Mouse (Mus musculus) MEL (cell line): ENCODE data around the gene Pbx2. TPM values are rescaled to one million over a fixed set of nuclear protein-coding genes. Genes with fewer than 3 reads are reported as not detected.

Source experiments
- DNase-seq: peaks from one replicate; pipeline ENCODE4 v3.0.0; 2011; ENCODE audit warnings: low read depth, low spot score
- H3K27ac ChIP-seq: 2 replicates; pipeline ENCODE4 v1.5.1; 2012; ENCODE audit warnings: low read depth, mild to moderate bottlenecking, control low read depth, low read length, moderate library complexity; ENCODE audit not compliant: control insufficient read depth
- H3K27me3 ChIP-seq, 2 experiments: fragments of 150-350 bp in 1 of 2; sonication (generic) in 1 of 2; 2 replicates each; pipeline ENCODE4 v1.6.1; 2012; ENCODE audit warnings: low read length in 2 of 2, mild to moderate bottlenecking in 2 of 2, improper control_type of control experiment in 1 of 2, moderate library complexity in 1 of 2; ENCODE audit not compliant: insufficient read depth in 2 of 2, control insufficient read depth in 1 of 2
- H3K36me3 ChIP-seq, 2 experiments: 2 replicates each; pipeline ENCODE4 v1.6.1; 2012 to 2014; ENCODE audit warnings: low read length in 2 of 2, improper control_type of control experiment in 1 of 2, inconsistent platforms in 1 of 2, mild to moderate bottlenecking in 1 of 2; ENCODE audit not compliant: insufficient read depth in 2 of 2, control insufficient read depth in 1 of 2
- H3K4me1 ChIP-seq, 2 experiments: fragments of 150-350 bp in 1 of 2; sonication (generic) in 1 of 2; 2 replicates each; pipeline ENCODE4 v1.6.1; 2012; ENCODE audit warnings: low read length in 2 of 2, improper control_type of control experiment in 1 of 2, mild to moderate bottlenecking in 1 of 2; ENCODE audit not compliant: insufficient read depth in 2 of 2, control insufficient read depth in 1 of 2
- H3K4me3 ChIP-seq, 2 experiments: fragments of 150-350 bp in 1 of 2; sonication (generic) in 1 of 2; 2 replicates each; pipeline ENCODE4 v1.5.1; 2012; ENCODE audit warnings: low read depth in 2 of 2, low read length in 2 of 2, mild to moderate bottlenecking in 2 of 2, moderate library complexity in 2 of 2, control low read depth in 1 of 2, improper control_type of control experiment in 1 of 2; ENCODE audit not compliant: control insufficient read depth in 1 of 2, insufficient read depth in 1 of 2
- H3K79me2 ChIP-seq: 2 replicates; pipeline ENCODE4 v1.6.1; 2012; ENCODE audit warnings: mild to moderate bottlenecking, low read length, moderate library complexity; ENCODE audit not compliant: control insufficient read depth, poor library complexity, insufficient read depth
- H3K9ac ChIP-seq: 2 replicates; pipeline ENCODE4 v1.6.1; 2012; ENCODE audit warnings: low read depth, mild to moderate bottlenecking, control low read depth, low read length, moderate library complexity; ENCODE audit not compliant: control insufficient read depth, poor library complexity, severe bottlenecking
- H3K9me3 ChIP-seq: fragments of 150-350 bp; sonication (generic); replicated peaks from 2 replicates; pipeline ENCODE4 v1.6.1; 2012; ENCODE audit warnings: mild to moderate bottlenecking, low read length, improper control_type of control experiment, moderate library complexity; ENCODE audit not compliant: insufficient read depth
- BHLHE40 ChIP-seq: IDR thresholded peaks from 2 replicates; pipeline ENCODE4 v1.6.1; 2012; ENCODE audit warnings: low read depth, mild to moderate bottlenecking, inconsistent platforms, low read length, improper control_type of control experiment, borderline replicate concordance
- CHD1 ChIP-seq: IDR thresholded peaks from 2 replicates; pipeline ENCODE4 v1.6.1; 2012; ENCODE audit warnings: low read depth, mild to moderate bottlenecking, inconsistent platforms, low read length, improper control_type of control experiment
- CHD2 ChIP-seq: IDR thresholded peaks from 2 replicates; pipeline ENCODE4 v1.6.1; 2011; ENCODE audit warnings: low read length, improper control_type of control experiment
- CTCF ChIP-seq, 3 experiments: IDR thresholded peaks in 2 of 3; conservative IDR thresholded peaks in 1 of 3; 2 replicates each; pipeline ENCODE4 v1.5.1; 2011 to 2012; ENCODE audit warnings: low read length in 3 of 3, low read depth in 2 of 3, mild to moderate bottlenecking in 2 of 3, improper control_type of control experiment in 1 of 3, inconsistent platforms in 1 of 3, mixed read lengths in 1 of 3, moderate library complexity in 1 of 3; ENCODE audit not compliant: control insufficient read depth in 1 of 3, insufficient read depth in 1 of 3, poor library complexity in 1 of 3, severe bottlenecking in 1 of 3
- ELF1 ChIP-seq: IDR thresholded peaks from 2 replicates; pipeline ENCODE4 v1.6.1; 2014; ENCODE audit warnings: low read depth, mild to moderate bottlenecking, inconsistent platforms, low read length, improper control_type of control experiment, moderate library complexity
- EP300 ChIP-seq, 2 experiments: IDR thresholded peaks; 2 replicates each; pipeline ENCODE4 v1.6.1; 2011; ENCODE audit warnings: improper control_type of control experiment in 2 of 2, low read length in 2 of 2, low read depth in 1 of 2, mild to moderate bottlenecking in 1 of 2
- ETS1 ChIP-seq: IDR thresholded peaks from 2 replicates; pipeline ENCODE4 v1.6.1; 2012; ENCODE audit warnings: low read depth, mild to moderate bottlenecking, inconsistent platforms, low read length, improper control_type of control experiment, moderate library complexity
- GABPA ChIP-seq: IDR thresholded peaks from 2 replicates; pipeline ENCODE4 v1.6.1; 2012; ENCODE audit warnings: low read depth, mild to moderate bottlenecking, inconsistent platforms, low read length, improper control_type of control experiment, moderate library complexity
- HCFC1 ChIP-seq: IDR thresholded peaks from 2 replicates; pipeline ENCODE4 v1.6.1; 2012; ENCODE audit warnings: low read depth, mild to moderate bottlenecking, inconsistent platforms, low read length, improper control_type of control experiment, moderate library complexity
- MAFK ChIP-seq: IDR thresholded peaks from 2 replicates; pipeline ENCODE4 v1.6.1; 2011; ENCODE audit warnings: low read depth, mild to moderate bottlenecking, low read length, improper control_type of control experiment, borderline replicate concordance
- MXI1 ChIP-seq: IDR thresholded peaks from 2 replicates; pipeline ENCODE4 v1.6.1; 2011; ENCODE audit warnings: mild to moderate bottlenecking, low read depth, low read length, improper control_type of control experiment
- MYB ChIP-seq: IDR thresholded peaks from 2 replicates; pipeline ENCODE4 v1.6.1; 2011; ENCODE audit warnings: mild to moderate bottlenecking, low read depth, low read length, improper control_type of control experiment
- MYC ChIP-seq: IDR thresholded peaks from 2 replicates; pipeline ENCODE4 v1.6.1; 2011; ENCODE audit warnings: low read depth, mild to moderate bottlenecking, low read length, improper control_type of control experiment, moderate library complexity
- NELFE ChIP-seq: IDR thresholded peaks from 2 replicates; pipeline ENCODE4 v1.6.1; 2011; ENCODE audit warnings: low read depth, low read length, improper control_type of control experiment
- NRF1 ChIP-seq: IDR thresholded peaks from 2 replicates; pipeline ENCODE4 v1.6.1; 2014; ENCODE audit warnings: low read depth, mild to moderate bottlenecking, inconsistent platforms, low read length, improper control_type of control experiment, moderate library complexity; ENCODE audit not compliant: poor library complexity, insufficient read depth, severe bottlenecking
- POLR2AphosphoS2 ChIP-seq: IDR thresholded peaks from 2 replicates; pipeline ENCODE4 v1.6.1; 2011; ENCODE audit warnings: low read length, improper control_type of control experiment
- RAD21 ChIP-seq: IDR thresholded peaks from 2 replicates; pipeline ENCODE4 v1.6.1; 2011; ENCODE audit warnings: mild to moderate bottlenecking, low read depth, low read length, improper control_type of control experiment
- RCOR1 ChIP-seq: IDR thresholded peaks from 2 replicates; pipeline ENCODE4 v1.6.1; 2012; ENCODE audit warnings: low read depth, mild to moderate bottlenecking, inconsistent platforms, low read length, improper control_type of control experiment
- SIN3A ChIP-seq: IDR thresholded peaks from 2 replicates; pipeline ENCODE4 v1.6.1; 2012; ENCODE audit warnings: low read length, improper control_type of control experiment, inconsistent platforms
- SMC3 ChIP-seq: IDR thresholded peaks from 2 replicates; pipeline ENCODE4 v1.6.1; 2011; ENCODE audit warnings: low read depth, low read length, improper control_type of control experiment
- TAL1 ChIP-seq: IDR thresholded peaks from 2 replicates; pipeline ENCODE4 v1.6.1; 2012; ENCODE audit warnings: mild to moderate bottlenecking, inconsistent platforms, low read length, moderate library complexity, mixed read lengths
- UBTF ChIP-seq: IDR thresholded peaks from 2 replicates; pipeline ENCODE4 v1.6.1; 2012; ENCODE audit warnings: low read depth, mild to moderate bottlenecking, inconsistent platforms, low read length, improper control_type of control experiment, moderate library complexity, borderline replicate concordance; ENCODE audit not compliant: insufficient read depth
- USF1 ChIP-seq: IDR thresholded peaks from 2 replicates; pipeline ENCODE4 v1.6.1; 2014; ENCODE audit warnings: low read depth, mild to moderate bottlenecking, inconsistent platforms, low read length, improper control_type of control experiment, moderate library complexity
- ZC3H11A ChIP-seq: IDR thresholded peaks from 2 replicates; pipeline ENCODE4 v1.6.1; 2012; ENCODE audit warnings: low read depth, mild to moderate bottlenecking, inconsistent platforms, low read length, improper control_type of control experiment
- ZKSCAN1 ChIP-seq: IDR thresholded peaks from 2 replicates; pipeline ENCODE4 v1.6.1; 2012; ENCODE audit warnings: low read depth, mild to moderate bottlenecking, inconsistent platforms, low read length, improper control_type of control experiment, moderate library complexity
- ZMIZ1 ChIP-seq: IDR thresholded peaks from 2 replicates; pipeline ENCODE4 v1.6.1; 2012; ENCODE audit warnings: low read depth, mild to moderate bottlenecking, inconsistent platforms, low read length, improper control_type of control experiment, moderate library complexity
- polyA plus RNA-seq, 2 experiments: library from polyadenylated mRNA; stranded (reverse) in 1 of 2; unstranded in 1 of 2; fragments of >175 nt in 1 of 2; fragments of >200 nt in 1 of 2; gene quantifications; 2 replicates each; pipeline versions ENCODE4 v1.2.1 to v1.2.4; 2012; ENCODE audit warnings: low replicate concordance in 2 of 2, low read depth in 1 of 2; ENCODE audit not compliant: insufficient read length in 2 of 2, insufficient read depth in 1 of 2, missing spikeins in 1 of 2
- total RNA-seq: library from RNA; depleted of rRNA; stranded (reverse); fragments of 300-350 nt; gene quantifications from 2 replicates; pipeline ENCODE4 v1.2.3, GENCODE M21; 2012

Pbx2 gene
- total and polyA plus RNA-seq, 3 experiments, result 40.3 to 76.7 TPM; not detected in 1

DNA sequence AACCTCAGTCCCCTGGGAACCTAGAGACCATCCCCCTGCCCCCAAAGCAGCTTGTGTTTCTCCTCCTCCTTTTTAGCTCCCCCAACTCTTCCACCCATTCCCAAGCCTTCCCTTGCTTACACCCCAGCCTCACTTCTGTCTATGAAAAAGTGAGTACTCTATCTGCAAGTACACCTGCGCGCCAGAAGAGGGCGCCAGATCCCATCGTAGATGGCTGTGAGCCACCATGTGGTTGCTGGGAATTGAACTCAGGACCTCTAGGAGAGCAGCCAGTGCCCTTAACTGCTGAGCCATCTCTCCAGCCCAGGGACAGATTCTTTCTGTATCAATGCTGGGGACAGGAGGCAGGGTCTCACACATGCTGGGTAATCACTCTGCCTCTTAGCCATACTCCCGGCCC, 19.2 kb upstream of the Pbx2 start (continued):
- TF ChIP-seq SMC3 (peak; percentile 72), TAL1 (no peak), NELFE (no peak), NRF1 (no peak), MYC (no peak), BHLHE40 (0 out of 2 replicates have a peak, but pooled peaks have one; percentile 15), ZMIZ1 (no peak), MXI1 (no peak), ETS1 (no peak), CHD2 (no peak)
- TF ChIP-seq, all 39 proteins: peak for 5

DNA sequence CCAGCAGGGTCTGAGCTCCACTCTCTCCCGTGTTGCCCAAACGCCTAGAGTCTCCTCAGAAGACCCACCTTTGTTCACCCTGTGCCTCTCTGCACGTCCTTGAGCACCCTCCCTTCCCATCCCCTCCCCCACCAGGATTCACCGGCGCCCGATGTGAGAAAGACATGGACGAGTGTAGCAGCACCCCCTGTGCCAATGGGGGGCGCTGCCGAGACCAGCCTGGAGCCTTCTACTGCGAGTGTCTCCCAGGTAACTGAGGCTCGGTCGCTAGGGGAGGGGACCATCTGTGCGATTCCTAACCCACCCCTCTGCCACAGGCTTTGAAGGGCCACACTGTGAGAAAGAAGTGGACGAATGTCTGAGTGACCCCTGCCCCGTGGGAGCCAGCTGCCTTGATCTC, 18.7 kb upstream of the Pbx2 start:
- Histone ChIP-seq H3K36me3 (no peaks in the 10 kb centered on the region), H3K4me1 (no peaks in the 10 kb centered on the region), H3K9me3 (no peaks in the 10 kb centered on the region), H3K27me3 (no peaks in the 10 kb centered on the region; a peak in 2 of 4 replicates), H3K79me2 (no peaks in the 10 kb centered on the region), H3K4me3 (no peak overlapping the region), H3K27ac (no peak overlapping the region), H3K9ac (no peak overlapping the region)
- no peak for TF ChIP-seq TAL1
- TF ChIP-seq ETS1, result no peak
- no peak for TF ChIP-seq USF1
- TF ChIP-seq CTCF (IDR thresholded peaks at IDR 0.05 in 2 of 3, conservative IDR thresholded peaks at IDR 0.05 in 1 of 3; ENCODE audit: control insufficient read depth in 1 of 3, insufficient read depth in 1 of 3, low read depth in 2 of 3, low read length in 3 of 3, poor library complexity in 1 of 3, severe bottlenecking in 1 of 3), result 0 out of 6 replicates have a peak, but pooled peaks of 1 of the 3 experiments have one; percentile 14
- DNase-seq, result no peak

DNA sequence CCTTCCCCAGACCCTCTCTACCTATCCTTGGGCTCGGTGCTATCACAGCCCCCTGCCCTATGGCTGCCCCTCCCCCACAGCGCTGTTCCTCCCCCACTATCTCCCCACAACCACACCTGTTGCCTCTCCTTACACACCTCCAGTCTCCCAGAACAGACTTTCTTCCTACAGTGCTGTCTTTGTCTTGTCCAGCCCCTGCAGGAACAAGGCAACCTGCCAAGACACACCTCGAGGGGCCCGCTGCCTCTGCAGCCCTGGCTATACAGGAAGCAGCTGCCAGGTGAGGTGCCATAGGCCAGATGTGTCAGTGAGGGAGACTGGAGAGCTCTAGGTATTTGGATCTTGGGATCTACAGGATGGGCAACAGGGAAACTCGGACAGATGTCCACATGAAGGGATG, 14.5 kb upstream of the Pbx2 start:
- TF ChIP-seq RAD21, result no peak
- no peak for TF ChIP-seq MAFK
- TF ChIP-seq UBTF, result no peak
- TF ChIP-seq SIN3A, result no peak
- no peak for TF ChIP-seq ZC3H11A
- no peak for TF ChIP-seq MYB
- no peak for TF ChIP-seq MYC
- no peak for TF ChIP-seq ELF1
- no peak for TF ChIP-seq GABPA
- no peak for TF ChIP-seq EP300 (IDR thresholded peaks at IDR 0.05; ENCODE audit: low read depth in 1 of 2, low read length in 2 of 2)
- no peak for TF ChIP-seq HCFC1
- no peak for TF ChIP-seq ZKSCAN1
- no peak for TF ChIP-seq POLR2AphosphoS2
- TF ChIP-seq SMC3, result no peak
- TF ChIP-seq MXI1, result no peak
- TF ChIP-seq RCOR1, result no peak
- TF ChIP-seq CHD1, result no peak
- TF ChIP-seq CHD2, result no peak
- no peak for TF ChIP-seq NRF1
- no peak overlapping the region for H3K27ac ChIP-seq
- no peaks in the 10 kb centered on the region for H3K36me3 ChIP-seq
- H3K4me3 ChIP-seq, result no peak overlapping the region
- no peak overlapping the region for H3K9ac ChIP-seq
- no peaks in the 10 kb centered on the region; a peak in 2 of 4 replicates for H3K27me3 ChIP-seq
- no peaks in the 10 kb centered on the region for H3K4me1 ChIP-seq
- no peaks in the 10 kb centered on the region for H3K9me3 ChIP-seq
- H3K79me2 ChIP-seq, result no peaks in the 10 kb centered on the region
- DNase-seq, result no peak
